Mouse (Mus musculus) ES-Bruce4 (cell line): Measurements from ENCODE around the gene Ssx2ip. TPM values are rescaled to one million over a fixed set of nuclear protein-coding genes. Genes with fewer than 3 reads are reported as not detected.

ENCODE experiments used
- H3K27ac ChIP-seq: 2 replicates; pipeline ENCODE4 v1.5.1; 2012; ENCODE audit warnings: low read length, inconsistent platforms; ENCODE audit not compliant: insufficient read depth
- H3K27me3 ChIP-seq: 2 replicates; pipeline ENCODE4 v1.6.1; 2012; ENCODE audit warnings: mild to moderate bottlenecking, low read length, inconsistent platforms; ENCODE audit not compliant: control insufficient read depth, poor library complexity, insufficient read depth, severe bottlenecking
- H3K36me3 ChIP-seq: 2 replicates; pipeline ENCODE4 v1.6.1; 2012; ENCODE audit warnings: inconsistent platforms, mild to moderate bottlenecking, low read length, moderate library complexity; ENCODE audit not compliant: control insufficient read depth, poor library complexity, insufficient read depth, severe bottlenecking
- H3K4me1 ChIP-seq: one replicate; pipeline ENCODE4 v1.8.1; 2011; ENCODE audit warnings: low read length; ENCODE audit not compliant: control insufficient read depth, insufficient read depth
- H3K4me3 ChIP-seq: 2 replicates; pipeline ENCODE4 v1.5.1; 2011; ENCODE audit warnings: low read depth, mild to moderate bottlenecking, low read length
- H3K9ac ChIP-seq: 2 replicates; pipeline ENCODE4 v1.6.1; 2012; ENCODE audit warnings: low read depth, mild to moderate bottlenecking, inconsistent platforms; ENCODE audit not compliant: poor library complexity, severe bottlenecking
- H3K9me3 ChIP-seq: replicated peaks from 2 replicates; pipeline ENCODE4 v1.6.1; 2012; ENCODE audit warnings: mild to moderate bottlenecking, low read length, inconsistent platforms; ENCODE audit not compliant: control insufficient read depth, poor library complexity, insufficient read depth, severe bottlenecking
- CTCF ChIP-seq: IDR thresholded peaks from one replicate; pipeline ENCODE4 v1.8.1; 2011; ENCODE audit warnings: low read depth, low read length
- EP300 ChIP-seq: IDR thresholded peaks from 2 replicates; pipeline ENCODE4 v1.6.1; 2011; ENCODE audit warnings: low read depth, low read length; ENCODE audit not compliant: insufficient read depth
- POLR2A ChIP-seq: IDR thresholded peaks from one replicate; pipeline ENCODE4 v1.8.1; 2011; ENCODE audit warnings: low read length; ENCODE audit not compliant: insufficient read depth
- polyA plus RNA-seq: library from polyadenylated mRNA; stranded (reverse); fragments of >200 nt; gene quantifications from 2 replicates; pipeline ENCODE4 v1.2.4, GENCODE M21; 2011; ENCODE audit warnings: low read depth; ENCODE audit not compliant: missing spikeins, insufficient read depth, insufficient read length

Ssx2ip gene
- polyA plus RNA-seq, 1 experiment = 28.2 TPM

DNA sequence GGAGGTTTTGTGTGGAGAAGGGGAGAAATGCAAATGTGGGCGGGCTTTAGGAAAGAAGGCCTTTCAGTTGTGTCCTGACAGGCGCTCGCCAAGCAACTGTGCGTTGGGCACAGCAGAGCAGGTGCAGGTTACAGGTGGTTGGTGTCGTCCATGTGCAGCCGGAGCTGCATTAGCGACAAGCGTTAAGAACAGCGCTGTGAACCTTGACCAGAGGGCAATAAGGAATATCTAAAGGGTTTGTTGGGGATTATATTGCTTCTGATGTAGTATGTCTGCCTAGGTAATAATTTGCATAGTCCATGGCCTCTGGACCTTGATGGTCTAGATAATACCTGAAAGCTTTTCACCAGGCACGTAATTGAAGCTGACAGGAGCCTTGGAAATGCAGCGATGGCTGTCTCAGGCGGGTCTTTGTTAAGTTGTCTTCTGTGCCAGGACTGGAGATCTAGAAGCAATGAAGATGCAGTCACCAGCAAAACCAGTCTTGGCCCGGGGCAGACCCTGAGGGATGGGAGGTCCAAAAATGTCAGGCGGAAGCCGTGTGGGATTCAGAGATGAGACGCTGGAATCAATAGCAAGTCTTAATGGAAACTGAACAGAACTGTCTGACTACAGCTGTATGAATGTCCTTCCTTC is 2.8 kb downstream of the Ssx2ip start:
- H3K4me1 ChIP-seq = peaks cover 2% of the 10 kb centered on the region
- no peak overlapping the region for H3K27ac ChIP-seq
- H3K4me3 ChIP-seq = no peak overlapping the region
- H3K27me3 ChIP-seq = no peaks in the 10 kb centered on the region
- no peak overlapping the region for H3K9ac ChIP-seq
- no peak for TF ChIP-seq CTCF
- no peak for TF ChIP-seq POLR2A
- TF ChIP-seq EP300 = no peak
- no peaks in the 10 kb centered on the region for H3K36me3 ChIP-seq
- 0 out of 2 replicates have a peak, but pooled peaks cover 3% of the 10 kb centered on the region for H3K9me3 ChIP-seq

DNA sequence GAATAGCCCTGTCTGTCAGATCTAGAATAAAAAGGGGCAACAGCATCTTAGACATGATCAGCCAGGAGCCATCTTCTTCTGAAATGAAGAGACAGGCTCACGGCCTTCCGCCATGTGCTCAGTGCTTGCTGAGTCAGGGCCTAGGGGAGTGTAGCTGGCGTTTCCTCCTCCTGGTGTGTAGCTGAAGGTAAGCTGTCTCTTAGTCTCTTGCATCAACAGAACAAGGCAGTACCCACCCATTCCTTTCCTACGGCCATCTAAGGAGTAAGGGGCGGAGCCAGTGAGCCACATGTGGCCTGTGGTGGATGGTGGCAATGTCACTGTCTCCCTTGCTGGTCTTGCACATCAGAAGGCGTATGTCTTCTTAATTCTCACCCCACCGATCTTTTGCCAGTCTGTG is 5.7 kb downstream of the Ssx2ip start:
- peaks cover 2% of the 10 kb centered on the region for H3K4me1 ChIP-seq
- H3K36me3 ChIP-seq = no peaks in the 10 kb centered on the region
- no peaks in the 10 kb centered on the region for H3K9me3 ChIP-seq
- no peak overlapping the region for H3K27ac ChIP-seq
- TF ChIP-seq POLR2A (no peak), EP300 (no peak), CTCF (no peak)
- H3K27me3 ChIP-seq = no peaks in the 10 kb centered on the region
- no peak overlapping the region for H3K9ac ChIP-seq
- H3K4me3 ChIP-seq = no peak overlapping the region

DNA sequence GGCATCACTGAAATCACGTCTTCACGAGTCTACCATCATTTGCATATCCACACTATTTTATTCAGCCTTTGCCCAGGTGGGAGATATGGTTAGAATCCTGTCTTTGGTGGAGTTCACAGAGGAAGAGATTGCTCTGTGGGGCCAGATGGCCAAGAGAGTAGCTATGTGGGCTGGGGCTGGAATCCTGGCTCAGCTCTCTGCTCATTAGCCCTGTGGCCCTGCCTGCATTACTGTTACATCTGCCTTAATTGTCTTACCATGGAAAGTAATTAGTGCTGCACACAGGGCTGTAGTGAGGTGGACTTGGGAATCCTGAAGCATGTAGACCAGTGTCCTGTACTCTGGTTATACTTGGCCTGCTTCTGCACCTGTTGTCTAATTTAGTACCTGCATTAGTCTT is 7.6 kb downstream of the Ssx2ip start:
- Histone ChIP-seq H3K9me3 (no peaks in the 10 kb centered on the region), H3K4me1 (peaks cover 1% of the 10 kb centered on the region), H3K27ac (no peak overlapping the region), H3K9ac (no peak overlapping the region), H3K36me3 (no peaks in the 10 kb centered on the region), H3K4me3 (no peak overlapping the region), H3K27me3 (no peaks in the 10 kb centered on the region)
- TF ChIP-seq EP300 (no peak), POLR2A (no peak)

DNA sequence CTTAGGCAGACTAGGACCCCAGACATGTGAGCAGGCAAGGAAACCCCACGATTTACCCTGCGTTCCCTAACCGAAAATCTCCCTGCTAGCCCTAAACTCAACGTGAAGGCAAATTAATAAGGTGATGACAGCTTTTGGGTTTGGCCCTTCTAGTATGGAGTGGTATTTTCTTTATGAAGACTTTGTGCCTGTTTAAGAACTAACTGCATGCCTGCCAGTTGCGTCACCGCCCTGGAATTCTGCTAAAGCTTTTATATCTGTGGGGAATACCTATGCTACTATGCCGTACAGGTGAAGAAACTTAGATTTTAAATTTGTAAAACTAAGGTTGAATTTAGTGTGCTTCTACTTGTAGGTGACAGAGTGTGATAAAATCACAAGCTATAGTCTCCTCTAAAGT is 8.0 kb downstream of the Ssx2ip start:
- Histone ChIP-seq H3K4me3 (no peak overlapping the region), H3K36me3 (no peaks in the 10 kb centered on the region)
- TF ChIP-seq EP300 (no peak), POLR2A (no peak), CTCF (no peak)

DNA sequence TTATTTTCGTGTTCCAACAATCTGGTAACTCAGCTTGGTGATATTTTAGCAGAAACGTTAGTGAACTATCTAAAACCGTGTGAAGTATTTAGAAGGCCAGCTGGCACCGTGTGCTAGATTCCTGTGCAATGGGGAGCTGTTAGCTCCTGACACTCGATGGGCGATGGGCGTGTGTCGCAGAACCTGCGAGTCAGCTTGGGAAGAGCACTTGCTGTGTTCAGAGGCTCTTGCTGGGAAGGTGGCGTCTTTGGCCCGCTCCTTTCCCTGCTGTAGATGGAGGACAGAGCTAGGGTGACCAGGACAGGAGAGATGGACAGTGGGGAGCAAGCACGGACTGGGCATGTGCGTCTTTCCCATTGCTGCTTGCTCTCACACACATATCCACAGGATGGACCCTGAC is 8.6 kb downstream of the Ssx2ip start:
- Histone ChIP-seq H3K9me3 (no peaks in the 10 kb centered on the region), H3K4me3 (no peak overlapping the region), H3K36me3 (no peaks in the 10 kb centered on the region), H3K27me3 (no peaks in the 10 kb centered on the region), H3K27ac (no peak overlapping the region), H3K9ac (no peak overlapping the region), H3K4me1 (no peaks in the 10 kb centered on the region)
- TF ChIP-seq POLR2A (no peak), CTCF (no peak), EP300 (no peak)

More for the DNA sequence above, 8.0 kb downstream of the Ssx2ip start:
- Histone ChIP-seq H3K27me3 (no peaks in the 10 kb centered on the region), H3K9ac (no peak overlapping the region), H3K9me3 (no peaks in the 10 kb centered on the region), H3K27ac (no peak overlapping the region), H3K4me1 (no peaks in the 10 kb centered on the region)

DNA sequence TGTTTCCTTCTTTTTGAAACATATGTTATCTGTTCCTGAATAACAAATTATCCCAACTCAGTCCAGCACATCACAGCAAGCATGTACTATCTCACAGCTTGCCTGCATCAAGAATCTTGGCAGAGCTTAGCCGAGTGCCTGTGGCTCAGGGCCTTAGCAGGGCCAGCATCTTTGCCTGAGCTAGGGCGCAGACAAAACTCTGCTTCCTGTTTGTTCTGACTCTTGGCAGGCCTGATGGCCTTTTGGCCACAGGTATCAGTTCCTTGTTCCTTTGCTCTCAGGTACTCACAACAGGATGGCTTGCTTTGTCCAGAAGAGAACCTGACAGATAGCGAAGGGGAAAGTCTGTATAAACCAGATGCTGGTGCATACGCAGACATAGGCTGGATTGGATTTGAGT is 9.6 kb downstream of the Ssx2ip start:
- no peak overlapping the region for H3K27ac ChIP-seq
- no peaks in the 10 kb centered on the region for H3K27me3 ChIP-seq
- H3K9me3 ChIP-seq = no peaks in the 10 kb centered on the region
- H3K4me1 ChIP-seq = no peaks in the 10 kb centered on the region
- no peak for TF ChIP-seq CTCF
- no peak for TF ChIP-seq POLR2A
- TF ChIP-seq EP300 = no peak
- H3K9ac ChIP-seq = no peak overlapping the region
- peaks cover 4% of the 10 kb centered on the region; the same call in 1 of the 2 replicates for H3K36me3 ChIP-seq
- no peak overlapping the region for H3K4me3 ChIP-seq
